Mouse (Mus musculus) heart, embryonic 13.5 days (tissue): ENCODE results near the gene Sbk1. TPM values are rescaled to one million over a fixed set of nuclear protein-coding genes. Genes with fewer than 3 reads are reported as not detected.
A peak's percentile ranks its signal among the peaks of the same experiment; 100 is the strongest.
"Not testable (repeated sequence)": the region's sequence is repeated elsewhere in the genome, so short reads cannot be mapped to it uniquely, and the experiment has no call there.

Experiments
- ATAC-seq: fragments of 200-750 bp; cut with Nextera tagmentation; 2 replicates; pipeline ENCODE4 v1.8.0; 2017; ENCODE audit warnings: moderate TSS enrichment; ENCODE audit not compliant: insufficient number of reproducible peaks, low FRiP score, low TSS enrichment; ENCODE audit errors: extremely low read depth
- H3K27ac ChIP-seq: fragments of 300-500 bp; sonication (generic); replicated peaks from 2 replicates; pipeline ENCODE4 v1.5.1; 2015; ENCODE audit warnings: moderate library complexity, mild to moderate bottlenecking, inconsistent platforms
- H3K27me3 ChIP-seq: fragments of 300-500 bp; sonication (generic); replicated peaks from 2 replicates; pipeline ENCODE4 v1.6.1; 2015; ENCODE audit warnings: mild to moderate bottlenecking, inconsistent platforms
- H3K36me3 ChIP-seq: fragments of 300-500 bp; sonication (generic); 2 replicates; pipeline ENCODE4 v1.6.1; 2015; ENCODE audit warnings: mild to moderate bottlenecking, inconsistent platforms
- H3K4me1 ChIP-seq: fragments of 300-500 bp; sonication (generic); 2 replicates; pipeline ENCODE4 v1.6.1; 2015; ENCODE audit warnings: inconsistent platforms
- H3K4me2 ChIP-seq: fragments of 300-500 bp; sonication (generic); 2 replicates; pipeline ENCODE4 v1.6.1; 2015; ENCODE audit warnings: inconsistent platforms, mild to moderate bottlenecking, moderate library complexity
- H3K4me3 ChIP-seq: fragments of 300-500 bp; sonication (generic); 2 replicates; pipeline ENCODE4 v1.5.1; 2015; ENCODE audit warnings: moderate library complexity, mild to moderate bottlenecking, inconsistent platforms
- H3K9ac ChIP-seq: fragments of 300-500 bp; sonication (generic); 2 replicates; pipeline ENCODE4 v1.6.1; 2015; ENCODE audit warnings: inconsistent platforms, mild to moderate bottlenecking, moderate library complexity
- H3K9me3 ChIP-seq: fragments of 300-500 bp; sonication (generic); 2 replicates; pipeline ENCODE4 v1.6.1; 2016; ENCODE audit warnings: inconsistent platforms
- WGBS: fragments of 180-500 bp; shearing (Covaris S2); methylation state at CpG from one replicate; pipeline ENCODE4 v1.1.7; 2015; ENCODE audit warnings: mixed read lengths; 5-methylcytosine and 5-hydroxymethylcytosine counted together
- polyA plus RNA-seq: library from polyadenylated mRNA; unstranded; fragments of >200 nt; fragmentation: Nextera tagmentation; extraction: Ambion mirVana; gene quantifications from 2 replicates; pipeline ENCODE4 v1.2.1, GENCODE M21; 2015

Gene Sbk1
- polyA plus RNA-seq, 1 experiment from 2014 or later = 12.7 TPM

DNA sequence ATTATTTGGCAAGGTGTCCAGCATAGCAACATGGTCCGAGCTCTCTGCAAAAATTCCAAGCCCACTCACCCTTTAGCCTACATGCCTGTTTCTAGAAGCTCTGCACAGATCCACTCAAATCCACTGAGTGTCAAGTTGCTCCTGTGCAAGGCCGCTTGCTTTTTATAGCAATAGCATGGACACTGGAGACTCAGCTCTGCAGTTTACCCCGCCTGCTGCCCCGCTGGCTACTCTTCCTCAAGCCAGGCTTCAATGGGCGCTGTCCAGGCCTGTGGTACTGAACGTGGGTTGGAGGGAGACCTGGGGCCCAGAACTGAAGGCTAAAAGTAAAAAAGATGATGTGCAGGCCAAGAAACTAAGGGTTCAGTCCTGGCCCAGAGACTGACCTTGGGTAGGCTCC lies 8.3 kb downstream of the Sbk1 start:
- H3K4me3 ChIP-seq = no peak overlapping the region
- H3K27me3 ChIP-seq = no peaks in the 10 kb centered on the region
- no peak for ATAC-seq
- H3K4me1 ChIP-seq = peaks cover 33% of the 10 kb centered on the region
- WGBS = 29% methylated on average over 6 of the region's 6 CpGs
- H3K9me3 ChIP-seq = no peaks in the 10 kb centered on the region
- 0 out of 2 replicates have a peak overlapping the region, but pooled peaks have one; percentile 33 for H3K27ac ChIP-seq
- H3K36me3 ChIP-seq = peaks cover 28% of the 10 kb centered on the region
- no peak overlapping the region for H3K4me2 ChIP-seq
- H3K9ac ChIP-seq = no peak overlapping the region

DNA sequence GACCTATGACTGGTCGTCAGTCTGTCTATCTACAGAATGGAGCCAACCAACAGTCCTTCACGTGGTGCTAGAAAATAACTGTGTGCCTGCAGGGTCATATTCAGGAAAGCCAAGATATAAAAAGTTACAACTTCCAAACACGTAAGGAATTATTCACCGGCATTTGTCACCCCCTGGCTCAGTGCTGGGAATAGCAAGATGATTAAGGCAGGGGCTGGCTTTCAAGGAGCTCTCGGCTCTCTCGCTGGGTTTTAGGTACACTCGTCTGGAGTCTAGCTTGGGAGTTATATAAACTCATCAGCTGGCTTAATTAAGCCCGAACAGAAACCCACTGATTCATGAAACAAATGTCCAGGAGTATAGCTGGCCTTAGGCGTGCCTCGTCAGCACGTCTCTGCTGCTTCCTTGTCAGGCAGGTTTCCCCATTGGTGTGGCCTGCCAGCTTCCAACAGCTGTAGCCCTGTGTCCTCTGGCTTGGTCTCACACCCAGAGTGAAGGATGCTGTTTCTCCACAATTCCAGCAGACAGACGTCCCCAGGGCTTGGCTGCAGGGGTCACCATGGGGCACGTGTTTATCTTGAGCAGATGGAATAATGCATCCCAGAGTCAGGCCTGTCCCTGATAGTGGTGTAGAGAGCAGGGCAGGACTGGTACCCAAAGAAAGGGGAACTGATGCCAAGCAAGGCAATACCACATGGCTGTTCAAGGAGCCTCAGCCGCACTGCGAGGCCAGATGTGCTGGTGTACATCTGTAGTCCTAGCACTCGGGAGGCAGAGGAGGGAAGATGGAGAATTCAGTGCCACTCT lies 9.7 kb downstream of the Sbk1 start:
- WGBS = 75% methylated on average over 16 of the region's 16 CpGs
- H3K9ac ChIP-seq = no peak overlapping the region
- H3K36me3 ChIP-seq = peaks cover 22% of the 10 kb centered on the region
- ATAC-seq = no peak
- H3K4me1 ChIP-seq = peaks cover 45% of the 10 kb centered on the region
- H3K4me3 ChIP-seq = no peak overlapping the region
- H3K4me2 ChIP-seq = no peak overlapping the region
- no peak overlapping the region for H3K27ac ChIP-seq
- no peaks in the 10 kb centered on the region for H3K27me3 ChIP-seq
- H3K9me3 ChIP-seq = no peaks in the 10 kb centered on the region

DNA sequence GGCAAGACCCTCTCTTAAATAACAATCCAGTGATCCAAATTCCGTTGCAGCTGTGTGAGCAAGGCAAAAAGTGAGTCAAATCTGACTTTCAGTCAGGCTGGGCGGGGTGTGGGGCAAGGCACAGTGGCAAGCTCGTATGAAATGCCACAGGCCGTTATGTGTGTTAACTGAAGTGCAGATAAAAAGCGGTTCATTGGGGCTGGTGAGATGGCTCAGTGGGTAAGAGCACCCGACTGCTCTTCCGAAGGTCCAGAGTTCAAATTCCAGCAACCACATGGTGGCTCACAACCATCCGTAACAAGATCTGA lies 10.2 kb downstream of the Sbk1 start:
- H3K9me3 ChIP-seq, H3K27me3 ChIP-seq, H3K4me3 ChIP-seq, H3K27ac ChIP-seq, H3K4me2 ChIP-seq, H3K9ac ChIP-seq, ATAC-seq: not testable (repeated sequence)
- WGBS = 73% methylated on average over 8 of the region's 8 CpGs
- Histone ChIP-seq H3K4me1 (peaks cover 48% of the 10 kb centered on the region), H3K36me3 (peaks cover 17% of the 10 kb centered on the region)

DNA sequence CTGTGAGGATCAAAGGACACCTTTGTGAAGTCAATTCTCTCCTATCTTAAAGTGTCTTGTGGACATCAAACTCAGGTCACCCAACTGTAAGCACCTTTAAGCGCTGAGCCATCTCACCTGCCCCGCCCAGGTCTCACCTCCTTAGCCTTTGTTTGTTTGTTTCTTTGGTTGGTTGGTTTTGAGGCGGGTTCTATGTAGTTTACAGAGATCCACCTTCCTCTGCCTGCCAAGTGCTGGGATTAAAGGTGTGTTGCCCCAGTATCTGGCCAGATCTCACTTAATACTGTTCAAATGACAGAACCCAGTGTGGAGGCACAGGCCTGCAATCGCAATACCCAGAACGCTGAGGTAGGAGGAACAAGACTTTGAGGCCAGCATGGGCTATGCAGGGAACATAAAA lies 11.6 kb downstream of the Sbk1 start:
- H3K27ac ChIP-seq = no peak overlapping the region
- no peak overlapping the region for H3K4me3 ChIP-seq
- no peaks in the 10 kb centered on the region for H3K9me3 ChIP-seq
- WGBS = 80% methylated on average over 5 of the region's 5 CpGs
- H3K36me3 ChIP-seq = peaks cover 16% of the 10 kb centered on the region
- peaks cover 58% of the 10 kb centered on the region for H3K4me1 ChIP-seq
- no peak overlapping the region for H3K4me2 ChIP-seq
- H3K9ac ChIP-seq = no peak overlapping the region
- no peaks in the 10 kb centered on the region for H3K27me3 ChIP-seq
- ATAC-seq = no peak

DNA sequence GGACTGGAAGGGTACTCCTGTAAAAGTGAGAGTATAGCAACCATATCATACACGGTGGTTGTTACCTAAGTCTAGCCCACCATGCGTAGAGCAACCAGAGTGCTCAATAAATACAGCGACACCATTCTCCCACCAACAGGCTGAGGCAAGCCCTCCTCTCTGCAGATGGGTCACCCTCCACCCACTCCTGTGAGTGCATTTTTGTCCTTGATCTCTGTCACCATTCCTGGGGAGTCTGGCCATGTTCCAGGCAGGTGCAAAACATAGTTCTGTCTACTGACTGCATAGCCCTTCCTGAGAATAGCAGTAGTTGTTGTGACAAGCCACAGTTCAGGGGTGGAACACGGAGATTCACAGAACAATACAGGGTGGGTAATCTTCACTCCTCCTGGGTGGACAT lies 12.0 kb downstream of the Sbk1 start:
- no peak overlapping the region for H3K4me3 ChIP-seq
- 76% methylated on average over 4 of the region's 4 CpGs for WGBS
- peak overlapping the region; percentile 13; the same call in 1 of the 2 replicates for H3K27ac ChIP-seq
- H3K4me2 ChIP-seq = no peak overlapping the region
- ATAC-seq = no peak
- H3K4me1 ChIP-seq = peaks cover 56% of the 10 kb centered on the region
- H3K27me3 ChIP-seq = no peaks in the 10 kb centered on the region
- peaks cover 16% of the 10 kb centered on the region for H3K36me3 ChIP-seq
- no peaks in the 10 kb centered on the region for H3K9me3 ChIP-seq
- no peak overlapping the region for H3K9ac ChIP-seq

DNA sequence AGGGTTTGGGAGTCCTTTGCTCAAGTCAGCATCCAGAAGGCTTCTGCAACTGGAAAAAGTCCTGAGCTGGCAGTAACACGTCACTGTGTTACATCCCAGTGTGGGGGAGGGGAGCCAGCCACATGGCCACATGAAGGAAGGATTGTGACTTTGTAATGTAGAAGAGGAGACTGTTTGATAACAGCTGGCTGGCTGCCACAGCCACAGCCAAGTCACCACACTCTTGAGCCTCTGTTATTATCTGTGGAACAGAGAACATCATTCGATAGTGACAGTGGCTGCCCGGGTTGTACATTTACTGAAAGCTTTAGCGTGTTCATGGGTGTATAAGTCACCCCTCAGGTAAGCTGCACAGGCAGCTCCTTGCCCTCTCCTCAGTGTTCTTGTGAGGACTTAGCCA lies 12.4 kb downstream of the Sbk1 start:
- H3K9ac ChIP-seq = no peak overlapping the region
- ATAC-seq = no peak
- H3K36me3 ChIP-seq = peaks cover 16% of the 10 kb centered on the region
- H3K27ac ChIP-seq = peak overlapping the region; percentile 13; the same call in 1 of the 2 replicates
- 0 out of 2 replicates have a peak, but pooled peaks cover 2% of the 10 kb centered on the region for H3K27me3 ChIP-seq
- H3K9me3 ChIP-seq = no peaks in the 10 kb centered on the region
- 19% methylated on average over 4 of the region's 4 CpGs for WGBS
- no peak overlapping the region for H3K4me2 ChIP-seq
- H3K4me3 ChIP-seq = no peak overlapping the region
- H3K4me1 ChIP-seq = peaks cover 52% of the 10 kb centered on the region

DNA sequence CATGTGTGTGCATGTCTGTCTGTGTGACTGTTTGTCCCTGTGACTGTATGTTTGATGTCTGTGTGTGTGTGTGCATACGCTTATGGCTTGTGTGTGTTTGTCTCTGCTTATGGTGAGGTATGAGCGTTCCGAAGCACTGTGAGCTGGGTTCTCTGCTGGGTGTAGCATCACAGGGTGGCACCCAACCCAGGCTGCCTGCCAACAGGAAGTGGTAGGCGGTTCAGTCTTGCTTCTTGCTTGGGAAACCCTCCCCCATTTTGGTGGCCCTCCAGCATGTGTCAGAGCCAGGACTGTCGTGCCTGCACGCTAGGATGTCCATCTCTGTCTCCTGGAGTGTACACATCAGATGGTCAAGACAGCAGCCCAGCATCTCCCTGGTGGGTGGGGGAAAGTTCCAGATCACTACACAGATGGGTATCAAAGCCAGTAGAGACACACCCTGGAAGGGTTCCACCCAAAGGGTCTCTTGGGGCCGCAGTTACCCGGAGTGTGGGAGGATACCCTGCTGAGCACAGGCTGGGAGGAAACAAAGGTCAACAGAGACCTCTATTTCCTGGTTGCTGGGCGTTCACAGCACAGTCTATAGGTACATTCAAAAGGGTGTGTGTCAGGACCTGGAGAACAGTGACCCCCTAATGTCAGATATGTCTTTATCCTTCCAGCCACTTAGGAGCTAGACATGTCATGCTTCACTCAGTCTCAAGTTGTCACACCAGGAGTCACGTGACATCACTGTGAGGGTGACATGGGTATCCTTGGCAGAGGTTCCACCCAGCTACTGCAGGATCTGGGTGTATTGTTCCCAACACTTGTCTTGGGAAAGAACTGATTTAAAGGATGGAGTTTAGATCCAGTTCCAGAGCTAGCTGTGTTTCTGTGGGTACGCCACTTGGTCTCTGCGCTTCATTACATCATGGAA lies 13.1 kb downstream of the Sbk1 start:
- peak overlapping the region; percentile 13; the same call in 1 of the 2 replicates for H3K27ac ChIP-seq
- no peak for ATAC-seq
- no peak overlapping the region for H3K4me3 ChIP-seq
- WGBS = 73% methylated on average over 12 of the region's 12 CpGs
- H3K4me1 ChIP-seq = peaks cover 45% of the 10 kb centered on the region
- peaks cover 16% of the 10 kb centered on the region for H3K36me3 ChIP-seq
- H3K9ac ChIP-seq = no peak overlapping the region
- no peak overlapping the region for H3K4me2 ChIP-seq
- no peaks in the 10 kb centered on the region for H3K9me3 ChIP-seq
- 0 out of 2 replicates have a peak, but pooled peaks cover 2% of the 10 kb centered on the region for H3K27me3 ChIP-seq

DNA sequence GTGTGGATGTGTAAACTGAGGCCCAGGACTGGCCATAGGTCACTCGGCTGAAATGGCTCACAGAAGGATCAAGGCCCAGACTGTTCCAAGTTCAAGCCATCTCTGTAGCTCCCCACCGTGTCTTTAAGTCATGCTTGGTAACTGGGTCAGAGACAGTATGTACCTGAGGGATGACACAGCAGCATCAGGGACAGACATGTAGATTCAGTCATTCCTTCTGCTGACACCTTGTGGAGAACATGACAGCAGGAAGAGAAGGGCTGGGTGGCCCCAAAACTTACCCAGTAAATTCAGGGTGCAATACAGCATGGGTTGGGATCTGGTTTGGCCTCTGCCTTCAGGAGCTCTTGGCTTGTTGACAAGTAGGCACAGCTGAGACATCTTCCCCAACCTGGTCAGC lies 13.9 kb downstream of the Sbk1 start:
- H3K36me3 ChIP-seq = peaks cover 20% of the 10 kb centered on the region
- H3K9me3 ChIP-seq = no peaks in the 10 kb centered on the region
- ATAC-seq = no peak
- peaks cover 44% of the 10 kb centered on the region for H3K4me1 ChIP-seq
- 0 out of 2 replicates have a peak, but pooled peaks cover 2% of the 10 kb centered on the region for H3K27me3 ChIP-seq
- no peak overlapping the region for H3K27ac ChIP-seq
- no peak overlapping the region for H3K4me3 ChIP-seq
- WGBS = 79% methylated on average over 2 of the region's 2 CpGs
- no peak overlapping the region for H3K9ac ChIP-seq
- H3K4me2 ChIP-seq = no peak overlapping the region

DNA sequence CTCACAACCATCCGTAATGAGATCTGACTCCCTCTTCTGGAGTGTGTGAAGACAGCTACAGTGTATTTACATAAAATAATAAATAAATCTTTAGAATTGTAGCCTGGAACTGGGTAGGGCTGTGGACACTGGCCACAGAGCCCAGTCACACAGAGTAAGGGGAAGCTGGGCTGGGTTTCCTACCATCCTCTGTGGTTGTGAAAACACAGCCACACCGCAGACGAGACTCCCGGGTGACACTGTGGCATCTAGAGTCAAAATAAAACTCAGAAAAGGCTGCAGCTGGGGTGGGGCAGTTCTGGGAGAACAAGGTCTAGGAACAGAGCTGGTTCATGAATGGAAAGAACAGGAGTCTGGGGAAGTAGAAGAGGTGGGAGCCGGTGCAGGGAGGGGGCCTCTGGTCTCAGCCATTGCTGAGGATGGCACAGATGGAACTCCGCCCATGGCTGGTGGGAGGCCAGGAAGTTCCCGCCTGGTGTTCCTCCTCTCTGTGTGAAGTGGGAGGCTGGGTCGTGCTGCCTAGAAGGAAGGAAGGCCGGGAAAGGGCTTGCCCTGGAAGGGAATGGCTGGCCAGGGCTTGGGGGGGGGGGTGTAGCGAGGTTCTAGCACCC lies 15.2 kb downstream of the Sbk1 start:
- H3K4me3 ChIP-seq = no peak overlapping the region
- WGBS = 46% methylated on average over 10 of the region's 10 CpGs
- no peak overlapping the region for H3K4me2 ChIP-seq
- peaks cover 23% of the 10 kb centered on the region for H3K36me3 ChIP-seq
- H3K27ac ChIP-seq = no peak overlapping the region
- ATAC-seq = no peak
- no peaks in the 10 kb centered on the region for H3K9me3 ChIP-seq
- peaks cover 12% of the 10 kb centered on the region for H3K27me3 ChIP-seq
- H3K9ac ChIP-seq = no peak overlapping the region
- H3K4me1 ChIP-seq = peaks cover 44% of the 10 kb centered on the region

DNA sequence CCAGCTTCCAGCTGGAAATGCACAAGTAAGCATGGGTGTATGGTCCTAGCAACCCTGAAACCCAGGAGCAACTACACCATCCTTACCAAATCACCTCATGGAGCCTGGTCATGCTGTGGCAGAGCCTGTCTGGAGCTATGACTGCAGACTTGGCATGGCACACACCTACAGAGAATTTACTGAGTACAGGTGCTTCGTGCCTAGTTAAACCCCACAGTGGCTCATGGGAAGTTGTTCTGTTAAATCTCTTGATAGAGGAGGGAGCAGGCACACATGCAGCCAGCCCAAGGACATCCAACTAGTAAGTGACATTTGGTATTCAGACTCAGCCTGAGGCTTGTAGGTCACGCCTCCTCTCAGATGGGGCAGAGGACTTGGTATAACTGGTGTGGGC lies 15.7 kb downstream of the Sbk1 start:
- Histone ChIP-seq H3K9me3 (no peaks in the 10 kb centered on the region), H3K27ac (no peak overlapping the region), H3K9ac (no peak overlapping the region), H3K4me2 (no peak overlapping the region), H3K4me3 (no peak overlapping the region), H3K4me1 (peaks cover 44% of the 10 kb centered on the region), H3K36me3 (peaks cover 28% of the 10 kb centered on the region), H3K27me3 (peaks cover 17% of the 10 kb centered on the region)
- no peak for ATAC-seq
- 71% methylated on average over 2 of the region's 2 CpGs for WGBS

DNA sequence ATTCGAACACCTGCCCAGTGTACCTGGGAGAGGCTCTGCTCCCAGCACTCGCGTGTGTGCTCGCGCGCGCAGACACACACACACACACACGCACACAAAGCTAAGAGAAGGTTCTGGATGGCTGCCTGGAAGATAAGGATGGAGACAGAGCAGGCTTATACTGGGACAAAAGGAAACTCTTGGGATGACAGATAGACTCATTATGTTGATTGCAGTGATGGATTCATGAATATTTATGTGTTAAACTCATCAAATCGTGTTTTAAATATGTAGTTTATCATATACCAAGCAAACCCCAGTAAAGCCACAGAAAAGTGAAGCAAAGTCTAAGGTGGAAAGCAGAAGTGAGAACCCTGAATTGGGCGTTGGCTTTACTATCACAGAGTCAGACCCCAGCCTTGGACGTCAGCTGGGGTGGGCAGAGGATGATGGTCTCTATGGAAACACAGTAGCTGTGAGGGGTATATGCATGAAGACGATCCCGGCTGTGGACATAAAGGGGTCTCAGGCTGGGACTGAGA lies 16.2 kb downstream of the Sbk1 start:
- WGBS = 76% methylated on average over 13 of the region's 13 CpGs
- H3K4me1 ChIP-seq = peaks cover 44% of the 10 kb centered on the region
- no peak overlapping the region for H3K4me2 ChIP-seq
- H3K27ac ChIP-seq = no peak overlapping the region
- H3K36me3 ChIP-seq = peaks cover 29% of the 10 kb centered on the region
- no peak overlapping the region for H3K9ac ChIP-seq
- peaks cover 19% of the 10 kb centered on the region for H3K27me3 ChIP-seq
- ATAC-seq = no peak
- no peak overlapping the region for H3K4me3 ChIP-seq
- H3K9me3 ChIP-seq = no peaks in the 10 kb centered on the region
